Mouse (Mus musculus) natural killer cell, adult 2 months (primary cell): ENCODE data around the gene Mrgpra1.
"Not testable (repeated sequence)": the region's sequence is repeated elsewhere in the genome, so short reads cannot be mapped to it uniquely, and the experiment has no call there.

Experiments used
- DNase-seq, 2 experiments: peaks; one replicate each; pipeline ENCODE4 v3.0.0; 2022; ENCODE audit warnings: low spot score in 2 of 2

The Mrgpra1 gene

DNA sequence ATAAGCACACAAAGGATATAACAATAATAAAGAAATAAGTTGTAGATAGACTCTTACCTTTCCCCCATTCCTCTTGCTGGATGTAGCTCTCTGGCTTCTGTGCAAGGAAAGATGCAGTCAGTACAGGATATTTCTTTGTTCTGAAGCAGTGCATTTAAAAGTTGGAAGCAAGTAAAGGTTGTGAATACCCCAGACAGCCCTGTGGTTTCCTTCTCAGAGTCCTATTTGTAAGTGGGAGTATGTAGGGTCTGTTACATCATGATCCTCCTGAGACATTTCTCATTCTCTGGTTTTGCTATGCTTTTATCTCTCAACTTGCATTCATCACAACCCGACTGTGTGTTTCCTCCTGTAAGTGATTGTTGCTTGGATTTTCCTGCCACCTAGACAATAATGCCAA, at the start of gene Mrgpra1:
Gene Mrgpra1 (minus strand): TSS at position 101 of the 400 bp plus-strand sequence.
- no peak for DNase-seq

GRCm38 (mm10) chr7:47401125-47401524, 47.1 kb upstream of the Mrgpra1 start:
- no peak for DNase-seq

DNA sequence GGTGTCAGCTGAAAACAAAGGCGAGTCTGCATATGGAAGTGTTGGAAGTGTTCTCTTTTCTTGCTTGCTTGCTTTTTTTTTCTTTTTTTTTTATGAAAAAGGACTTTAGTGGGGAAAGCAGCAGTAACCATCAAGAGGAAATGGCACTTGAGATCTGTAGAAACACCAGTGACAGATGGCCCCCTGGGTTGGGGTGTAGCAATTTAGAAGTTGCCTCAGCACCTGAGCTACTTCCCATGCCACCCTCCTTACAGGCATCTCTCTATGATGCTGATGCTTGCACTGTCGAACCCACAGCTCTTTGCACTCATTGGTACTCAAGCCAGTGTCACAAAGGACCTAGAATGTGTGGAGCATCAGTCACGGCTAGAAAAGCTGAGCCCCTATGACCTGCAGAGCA, 5.6 kb downstream of the Mrgpra1 start:
- no peak for DNase-seq

DNA sequence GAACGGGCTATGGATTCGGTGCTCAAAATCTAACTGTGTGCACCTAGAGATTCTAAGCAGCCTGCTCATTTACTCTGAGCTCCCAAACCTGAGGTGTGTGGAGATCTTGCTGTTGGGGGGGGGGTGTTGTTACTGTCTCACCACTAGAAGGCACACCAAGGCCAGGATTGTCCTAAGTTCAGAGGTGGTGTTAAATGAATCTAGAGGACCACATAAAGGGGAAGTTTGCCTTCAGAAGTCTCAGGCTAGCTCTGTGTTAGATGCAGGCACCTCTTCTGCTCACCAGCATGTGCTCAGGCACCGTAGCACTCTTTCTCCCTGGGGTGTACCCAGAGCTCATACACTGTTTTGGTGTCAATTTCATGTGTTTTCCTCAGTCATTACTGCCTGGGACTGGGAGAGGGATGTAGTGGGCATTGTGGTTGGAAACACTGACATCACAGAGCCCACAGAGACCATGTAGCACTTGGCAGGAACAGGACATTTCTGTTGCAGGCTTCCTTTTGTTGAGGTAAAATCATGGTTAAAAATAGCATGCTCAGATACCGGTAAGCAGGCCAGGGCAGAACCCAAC, 8.0 kb downstream of the Mrgpra1 start:
- DNase-seq: no peak

- not testable (repeated sequence) for DNase-seq
Observed at GRCm38 (mm10) chr7:47341887-47342286, 12.2 kb downstream of the Mrgpra1 start.

GRCm38 (mm10) chr7:47341389-47341788, 12.7 kb downstream of the Mrgpra1 start:
- not testable (repeated sequence) for DNase-seq

DNA sequence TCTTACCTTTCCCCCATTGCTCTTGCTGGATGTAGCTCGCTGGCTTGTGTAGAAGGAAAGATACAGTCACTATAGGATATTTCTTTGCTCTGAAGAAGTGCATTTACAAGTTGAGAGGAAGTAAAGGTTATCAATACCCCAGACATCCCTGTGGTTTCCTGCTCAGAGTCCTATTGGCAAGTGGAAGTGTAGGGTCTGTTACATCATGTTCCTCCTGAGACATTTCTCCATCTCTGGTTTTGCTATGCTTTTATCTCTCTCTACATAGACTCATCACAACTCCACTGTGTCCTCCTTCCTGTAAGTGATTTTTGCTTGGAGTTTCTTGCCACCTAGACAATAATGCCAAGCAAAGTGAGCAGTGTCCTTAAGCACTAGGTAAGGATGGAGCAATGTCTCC, 35.7 kb downstream of the Mrgpra1 start:
- DNase-seq: no peak

GRCm38 (mm10) chr7:47312289-47312688, 41.8 kb downstream of the Mrgpra1 start:
- no peak for DNase-seq

- no peak for DNase-seq
Observed at GRCm38 (mm10) chr7:47309855-47310254, 44.2 kb downstream of the Mrgpra1 start.

DNA sequence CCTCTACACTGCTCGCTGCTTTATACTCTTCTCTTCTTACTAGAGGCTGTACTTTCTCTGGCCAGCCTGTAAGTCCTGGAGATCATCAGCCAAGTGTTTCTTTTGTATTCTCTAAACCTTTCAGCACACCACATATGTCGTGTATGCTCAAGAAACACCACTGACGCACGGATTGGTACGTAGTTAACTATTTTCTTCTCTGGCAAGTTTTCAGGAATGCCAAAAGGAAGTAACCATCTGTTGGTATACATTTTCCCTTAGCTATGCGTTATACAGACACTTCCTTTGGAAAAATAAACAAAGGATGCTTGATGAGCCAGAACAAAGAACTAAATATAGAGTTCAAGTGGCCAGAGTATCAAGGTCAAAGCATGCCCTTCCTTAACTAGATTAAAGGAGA, 49.4 kb downstream of the Mrgpra1 start:
- DNase-seq: not testable (repeated sequence)

- DNase-seq: not testable (repeated sequence)
Observed at GRCm38 (mm10) chr7:47299612-47300011, 54.4 kb downstream of the Mrgpra1 start.
